Mouse (Mus musculus): Measurements from ENCODE around the gene Auh. TPM values are rescaled to one million over a fixed set of nuclear protein-coding genes. Genes with fewer than 3 reads are reported as not detected.

The Auh gene
- total RNA-seq, 2 experiments from 2014 or later, result 50.7 to 53.7 TPM

DNA sequence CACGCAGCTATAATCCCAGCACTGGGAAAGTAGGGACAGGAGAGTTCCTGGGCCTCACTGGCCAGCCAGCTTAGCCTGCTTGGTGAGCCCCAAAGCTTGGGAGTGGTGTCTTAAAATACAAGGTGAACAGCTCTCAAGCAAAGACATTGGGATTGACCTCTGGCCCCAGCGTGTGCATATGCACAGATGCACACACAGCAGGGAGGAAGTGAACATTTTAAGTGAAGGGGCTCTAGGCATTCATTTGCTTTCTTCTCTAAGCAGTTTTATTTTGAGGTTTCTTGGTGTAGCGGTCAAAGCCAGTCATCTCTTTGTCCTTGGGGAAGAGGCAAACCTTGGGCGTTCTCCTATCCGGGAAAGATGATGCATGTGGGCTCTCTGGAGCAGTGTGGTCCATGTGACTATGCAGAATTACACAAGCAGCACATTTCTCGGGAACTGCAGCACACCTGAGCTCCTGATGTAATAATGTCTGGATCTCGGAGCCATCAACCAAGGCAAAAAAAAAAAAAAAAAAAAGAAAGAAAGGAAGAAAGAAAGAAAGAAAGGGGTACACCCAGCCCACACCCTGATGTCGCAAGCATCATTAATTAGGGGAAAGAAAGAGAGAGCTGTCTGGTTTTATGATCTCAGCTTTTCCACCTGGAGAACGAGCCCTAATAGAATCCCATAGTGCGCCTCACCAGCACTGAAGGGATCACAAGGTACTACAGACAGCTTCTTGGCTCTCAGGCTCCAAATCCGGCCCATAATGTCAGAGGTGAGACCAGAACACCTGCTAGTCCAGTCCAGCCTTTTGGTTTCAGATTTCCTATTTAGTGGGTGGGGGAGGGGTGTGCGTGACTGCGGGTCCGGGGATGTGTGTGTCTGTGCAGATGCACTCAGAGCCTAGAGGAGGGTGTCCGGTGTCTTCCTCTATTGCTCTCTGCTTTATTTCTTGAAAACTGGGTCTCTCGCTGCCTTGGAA, 116.6 kb downstream of the Auh start:
- intact Hi-C loops (cut with DNase I), result no loop called here
- no peak for DNase-seq

- no peak for DNase-seq
- intact Hi-C loops (cut with DNase I), result no loop called here
Observed at GRCm38 (mm10) chr13:52807722-52808121, 121.8 kb downstream of the Auh start.

DNA sequence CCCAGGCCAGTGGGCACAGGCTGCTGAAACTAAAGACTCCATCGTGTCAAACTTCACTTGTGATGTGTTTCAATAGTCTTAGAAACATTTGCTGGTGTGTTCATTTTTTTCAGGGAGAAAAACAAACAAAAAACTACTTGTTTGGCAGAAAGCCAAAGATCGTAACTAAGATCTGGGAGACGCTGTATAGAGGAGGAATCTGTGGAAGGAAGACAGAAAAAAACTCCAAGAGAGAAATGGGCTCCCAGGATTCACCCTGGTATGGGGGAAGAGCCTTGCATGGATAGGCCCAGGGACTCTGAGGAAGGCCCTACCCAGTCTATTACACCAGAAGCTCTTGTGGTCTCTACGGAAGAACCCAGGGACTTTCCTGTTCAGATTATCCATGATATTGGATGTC, 123.5 kb downstream of the Auh start:
- intact Hi-C loops (cut with DNase I), result no loop called here
- no peak for DNase-seq

DNA sequence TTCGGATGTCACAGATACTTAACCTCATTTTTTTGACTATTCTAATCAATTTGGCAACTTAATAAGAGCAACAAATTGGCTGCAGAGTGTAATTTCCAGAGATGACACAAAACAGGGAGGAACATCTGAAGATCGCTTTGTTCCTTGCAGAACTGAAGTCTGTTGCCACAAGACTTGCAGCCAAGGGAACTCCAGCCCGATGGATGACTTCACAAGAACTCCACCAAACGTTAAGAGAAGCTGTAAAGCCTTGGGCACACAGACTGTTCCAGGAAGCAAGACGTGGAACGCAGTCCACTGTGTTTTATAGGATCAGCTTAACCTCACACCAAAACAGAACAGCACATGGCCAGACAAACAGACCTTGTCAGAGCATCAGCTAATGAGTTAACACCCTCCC, 123.9 kb downstream of the Auh start:
- intact Hi-C loops (cut with DNase I), result no loop called here
- no peak for DNase-seq

DNA sequence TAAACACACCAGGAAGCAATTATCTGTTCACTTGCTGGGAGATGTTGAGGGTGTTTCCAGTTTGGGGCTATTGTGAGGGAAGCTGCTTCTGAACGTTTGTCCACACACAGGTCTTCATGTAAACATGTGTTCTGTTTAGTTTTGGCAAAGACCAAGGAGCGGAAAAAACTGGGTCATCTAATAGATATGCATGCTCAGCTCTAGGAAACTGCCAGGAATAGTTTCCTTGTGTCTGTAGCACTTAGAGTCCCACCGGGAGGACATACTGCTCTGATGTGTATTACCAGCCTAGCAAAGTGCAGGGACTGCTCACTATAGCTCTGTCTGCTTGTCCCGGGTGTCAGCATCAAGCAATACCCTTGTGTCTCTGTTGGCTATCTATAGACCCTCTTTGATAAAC, 127.0 kb downstream of the Auh start:
- intact Hi-C loops (cut with DNase I), result no loop called here
- DNase-seq, result no peak

DNA sequence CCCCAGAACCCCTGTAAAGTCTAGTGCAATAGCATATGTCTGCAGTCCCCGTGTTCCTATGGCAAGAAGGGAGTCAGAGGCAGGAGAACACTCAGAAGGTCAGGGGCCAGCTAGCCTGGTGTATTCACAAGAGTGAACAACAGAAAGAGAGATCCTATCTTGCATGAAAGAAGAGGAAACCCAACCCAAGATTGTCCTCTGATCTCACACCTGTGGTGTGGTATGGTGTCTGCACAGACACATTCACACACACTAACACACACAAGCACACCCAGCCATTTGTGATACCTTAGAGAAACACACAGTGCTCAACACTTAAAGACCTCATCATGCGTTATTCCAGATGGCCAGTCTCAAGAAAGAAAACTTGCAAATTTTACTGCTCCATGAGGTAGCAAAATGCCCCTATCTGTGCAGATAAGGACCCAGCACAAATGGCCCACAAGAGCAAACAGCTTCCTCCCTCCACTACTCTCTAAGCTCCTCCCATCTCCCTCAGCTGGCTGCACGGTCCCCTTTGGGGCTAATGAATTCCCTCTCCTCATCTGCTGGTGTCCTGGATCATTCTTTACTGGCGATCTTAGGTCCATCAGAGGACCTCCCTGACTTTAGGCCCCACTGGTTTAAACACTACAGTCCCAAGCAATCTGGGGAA, 128.7 kb downstream of the Auh start:
- intact Hi-C loops (cut with DNase I), result no loop called here
- DNase-seq, result no peak

- intact Hi-C loops (cut with DNase I), result no loop called here
- no peak for DNase-seq
Observed at GRCm38 (mm10) chr13:52800091-52800490, 129.4 kb downstream of the Auh start.

DNA sequence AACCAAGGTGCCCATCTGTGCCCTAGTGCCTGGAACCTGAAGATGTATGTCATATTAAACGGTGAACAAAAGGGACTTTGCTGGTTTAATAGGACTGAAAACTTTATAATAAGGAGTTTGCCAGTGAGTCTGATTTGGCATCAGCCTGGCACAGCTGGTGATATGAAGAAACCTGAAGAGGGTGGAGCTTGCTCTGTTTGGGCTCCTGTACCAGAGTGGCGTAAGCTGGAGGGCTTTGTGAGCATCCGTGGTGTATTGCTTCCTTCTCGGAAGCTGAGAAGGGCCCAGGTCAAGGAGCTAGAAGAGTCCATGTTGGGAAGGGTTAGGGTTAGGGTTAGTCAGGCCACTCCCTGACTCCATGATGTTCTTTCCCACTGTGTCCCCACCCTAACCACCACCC, 135.2 kb downstream of the Auh start:
- DNase-seq, result no peak
- intact Hi-C loops (cut with DNase I), result no loop called here

DNA sequence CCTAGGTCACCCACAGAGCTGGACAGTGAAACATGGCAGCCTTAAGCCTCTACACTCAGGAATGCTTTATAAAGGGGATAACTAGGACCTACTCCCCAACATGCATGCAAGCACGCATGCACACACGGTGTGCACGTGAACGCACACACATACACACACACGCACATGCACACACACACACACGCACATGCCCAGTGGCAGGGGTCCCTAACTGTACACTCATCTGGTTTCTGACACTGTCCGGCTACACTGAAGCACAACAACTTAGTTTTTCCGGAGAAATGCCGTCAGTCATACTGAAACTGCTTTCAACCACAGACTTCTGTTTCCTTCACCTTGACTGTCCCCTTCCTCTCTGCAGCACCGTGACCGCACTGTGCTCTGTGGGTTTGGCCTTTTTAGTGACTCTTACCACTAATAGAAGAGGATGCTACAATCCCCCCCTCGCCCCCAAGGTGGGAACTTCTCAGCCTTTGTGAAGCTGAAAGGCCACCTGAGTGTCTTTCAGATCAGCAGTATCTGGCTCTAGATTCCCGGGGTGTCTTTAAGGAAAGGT, 136.0 kb downstream of the Auh start:
- no peak for DNase-seq
- intact Hi-C loops (cut with DNase I), result no loop called here

- intact Hi-C loops (cut with DNase I), result no loop called here
- DNase-seq, result no peak
Observed at GRCm38 (mm10) chr13:52792242-52792844, 137.1 kb downstream of the Auh start.

- intact Hi-C loops (cut with DNase I), result no loop called here
- DNase-seq, result no peak
Observed at GRCm38 (mm10) chr13:52790894-52791293, 138.6 kb downstream of the Auh start.

Other genes with a start within 250 kb of the Auh start
- gene Nfil3, start 51.4 kb upstream of the Auh start, total RNA-seq (2021), result 10 to 100 TPM; 33.6 to 35.5 TPM